Mouse (Mus musculus): ENCODE data around the gene Cfap54.

Gene Cfap54

DNA sequence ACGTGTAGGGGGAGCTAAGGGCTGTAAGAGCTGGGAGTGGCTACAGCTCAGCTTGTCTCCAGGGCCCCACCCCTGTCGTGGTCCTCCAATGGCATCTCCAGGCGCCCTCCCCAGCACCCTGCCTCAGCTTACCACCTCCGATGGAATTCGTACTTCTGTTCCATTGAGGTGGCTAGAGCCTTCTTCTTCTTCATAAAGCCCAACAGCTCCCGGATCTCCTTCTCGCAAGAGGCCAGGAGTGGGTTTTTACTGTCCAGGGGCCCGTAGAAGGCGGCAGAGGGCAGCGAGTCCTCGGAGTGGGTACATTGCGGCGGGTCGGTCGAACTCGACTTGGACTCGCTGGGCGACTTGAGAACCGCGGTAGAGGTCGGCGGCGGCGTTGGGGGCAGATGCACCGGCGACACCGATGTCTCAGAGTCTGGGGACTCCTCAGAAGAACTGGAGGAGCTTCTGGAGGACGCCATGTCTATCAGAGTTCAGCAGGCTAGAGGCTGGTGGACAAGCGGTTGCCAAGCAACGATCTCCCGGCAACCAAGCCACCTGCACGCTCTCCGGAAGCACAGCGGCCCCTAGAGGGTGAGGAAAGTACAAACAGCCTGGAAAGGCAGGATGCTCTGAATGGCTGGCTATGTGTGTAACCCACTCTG lies at the start of gene Cfap54:
Gene Cfap54, minus strand, starts transcription at position 486 of the 647 bp plus-strand sequence.
- DNase-seq: peak; percentile 92

DNA sequence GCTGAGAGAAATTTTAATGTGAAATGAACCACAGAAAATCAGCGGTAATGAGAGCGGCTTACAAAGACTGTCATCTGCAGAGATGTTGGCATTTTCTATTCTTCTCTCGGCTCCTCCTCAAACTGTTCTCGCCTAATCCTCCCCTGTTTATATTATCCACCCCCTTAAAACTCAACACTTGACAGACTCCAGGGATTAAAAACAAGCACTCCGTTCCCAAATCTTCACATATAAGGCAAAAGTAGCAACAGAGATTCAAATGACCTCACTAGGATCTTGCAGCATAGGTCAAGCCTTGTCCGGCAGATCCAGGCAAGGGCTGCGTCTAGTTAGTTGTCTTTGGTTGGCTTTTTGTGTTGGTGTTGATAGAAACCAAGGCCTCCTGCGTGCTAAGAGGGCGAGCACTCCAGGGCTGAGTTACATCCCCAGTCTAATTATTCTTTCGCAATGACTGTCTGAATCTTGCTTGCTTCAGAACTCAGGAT lies 49.1 kb upstream of the Cfap54 start:
- no peak for DNase-seq

DNA sequence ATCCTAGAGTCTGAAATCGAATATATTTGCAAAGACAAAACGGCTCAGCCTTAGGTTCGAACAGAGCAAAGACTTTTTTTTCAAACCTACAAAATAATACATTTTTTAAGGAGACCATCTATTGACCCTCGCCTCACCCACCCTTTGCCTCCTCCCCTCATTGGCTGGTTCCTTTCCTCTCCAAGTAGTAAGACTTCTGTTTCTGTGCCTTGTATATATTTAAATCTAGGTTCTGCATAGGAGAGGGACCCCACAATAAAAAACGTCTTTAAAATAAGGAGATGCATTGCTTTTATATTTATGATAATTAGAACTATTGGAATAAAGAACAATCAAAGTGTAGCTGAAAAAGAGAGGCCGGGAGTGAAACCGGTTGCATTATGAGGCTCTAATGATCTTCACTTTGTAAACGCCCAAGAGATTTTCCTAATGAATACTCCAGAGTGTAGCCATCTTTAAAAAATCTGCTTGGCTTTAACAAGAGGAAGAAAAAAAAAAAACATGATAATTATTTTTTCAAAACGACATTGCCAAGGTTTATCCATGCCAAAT lies 48.6 kb upstream of the Cfap54 start:
- DNase-seq: no peak

DNA sequence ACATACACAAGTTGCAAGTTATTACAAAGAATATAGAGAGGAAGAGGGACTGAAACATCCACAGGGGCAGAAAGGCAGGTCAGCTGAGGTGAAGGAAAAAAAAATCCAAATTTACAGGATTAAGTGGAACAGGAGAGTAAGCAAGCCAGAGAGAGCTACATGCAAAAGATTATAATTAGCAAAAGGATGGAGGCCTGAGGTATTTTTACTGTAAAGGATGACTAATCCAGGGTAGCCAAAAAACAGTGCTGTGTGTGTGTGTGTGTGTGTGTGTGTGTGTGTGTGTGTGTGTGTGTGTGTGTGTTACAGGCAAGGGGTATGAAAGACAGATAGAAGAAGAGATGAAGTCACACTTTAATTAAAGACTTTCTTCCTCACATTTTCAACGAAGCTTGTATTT lies 47.9 kb upstream of the Cfap54 start:
- no peak for DNase-seq

DNA sequence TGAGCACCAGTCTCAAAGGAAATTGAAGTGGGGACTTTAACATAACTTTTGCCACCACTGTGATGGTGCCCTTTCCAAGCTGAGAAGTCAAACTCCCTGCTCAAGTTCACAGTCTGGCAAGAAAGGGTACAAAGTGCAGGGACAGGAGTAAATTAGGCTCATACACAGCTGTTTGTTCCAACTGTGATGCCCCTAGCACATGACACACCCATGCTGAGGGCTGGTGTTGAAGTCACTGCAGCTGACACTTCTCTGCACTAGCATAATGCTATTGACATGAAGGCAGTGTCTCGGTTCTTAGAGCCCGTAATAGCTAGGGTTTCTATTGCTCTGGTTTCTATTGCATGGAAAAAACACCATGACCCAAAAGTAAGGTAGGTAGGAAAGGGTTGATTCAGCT lies 47.1 kb upstream of the Cfap54 start:
- no peak for DNase-seq

DNA sequence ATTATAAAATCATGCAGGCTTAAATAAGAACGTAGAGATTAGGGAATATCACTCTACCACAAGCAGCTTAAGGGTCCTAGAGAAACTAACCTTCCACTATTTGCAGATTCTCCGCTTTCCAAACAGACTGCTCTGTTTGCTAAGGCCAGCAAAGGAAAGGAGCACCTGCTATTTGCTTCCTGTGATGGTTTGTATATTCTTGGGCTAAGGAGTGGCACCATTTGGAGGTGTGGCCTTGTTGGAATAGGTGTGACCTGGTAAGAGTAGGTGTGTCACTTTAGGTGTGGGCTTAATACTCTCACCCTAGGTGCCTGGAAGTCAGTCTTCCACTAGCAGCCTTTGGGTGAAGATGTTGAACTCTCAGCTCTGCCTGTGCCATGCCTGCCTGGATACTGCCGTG lies 44.6 kb upstream of the Cfap54 start:
- DNase-seq: no peak

DNA sequence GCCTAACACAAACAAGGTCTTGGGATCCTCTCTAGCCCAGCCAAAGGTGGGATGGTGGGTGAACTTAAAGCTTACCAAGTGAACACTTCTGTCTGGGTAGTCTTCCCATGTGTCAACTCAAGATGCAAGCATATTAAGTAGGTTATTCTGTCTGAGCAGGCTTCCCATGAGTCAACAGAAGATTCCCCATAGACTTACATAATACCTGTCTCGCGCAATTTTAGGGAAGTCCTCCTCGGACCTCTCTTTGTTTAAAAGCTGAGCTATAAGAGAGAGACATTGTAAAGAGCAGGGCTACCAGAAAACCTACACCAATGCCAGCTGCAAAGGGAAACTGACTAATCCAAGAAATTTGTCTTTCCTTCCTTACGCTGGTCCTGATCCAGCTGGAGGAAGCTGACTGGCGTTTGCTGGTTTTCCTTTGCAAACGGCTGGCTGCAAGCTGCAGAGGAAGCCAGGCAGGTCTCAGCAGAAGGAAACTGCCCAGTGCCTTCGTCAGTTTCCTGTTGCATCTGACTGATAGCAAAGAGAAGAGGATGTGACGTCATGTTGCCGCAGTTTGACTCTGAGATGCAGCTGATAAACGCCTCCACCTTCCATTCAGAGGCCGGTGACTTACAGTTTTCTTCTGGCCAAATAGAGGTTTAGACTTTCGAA lies 42.7 kb upstream of the Cfap54 start:
- peak; percentile 84 for DNase-seq

DNA sequence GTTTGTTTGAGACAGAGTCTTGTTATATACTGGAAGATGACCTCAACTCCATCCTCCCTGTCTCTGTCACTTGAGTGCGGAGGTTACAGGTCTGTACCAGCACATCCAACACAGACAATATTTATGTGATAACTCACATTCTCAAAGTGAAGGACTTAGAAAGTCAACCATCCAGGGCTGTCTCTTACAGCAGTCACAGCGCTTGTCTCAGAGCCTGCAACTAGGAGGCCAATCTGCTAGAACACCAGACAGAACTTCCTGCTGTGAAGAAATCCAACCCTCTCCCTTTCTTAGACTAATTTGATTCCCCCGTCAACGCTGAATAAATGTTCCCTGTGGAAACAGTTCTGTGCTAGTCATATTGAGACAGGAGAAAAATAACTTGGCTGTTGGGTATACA lies 41.9 kb upstream of the Cfap54 start:
- no peak for DNase-seq

DNA sequence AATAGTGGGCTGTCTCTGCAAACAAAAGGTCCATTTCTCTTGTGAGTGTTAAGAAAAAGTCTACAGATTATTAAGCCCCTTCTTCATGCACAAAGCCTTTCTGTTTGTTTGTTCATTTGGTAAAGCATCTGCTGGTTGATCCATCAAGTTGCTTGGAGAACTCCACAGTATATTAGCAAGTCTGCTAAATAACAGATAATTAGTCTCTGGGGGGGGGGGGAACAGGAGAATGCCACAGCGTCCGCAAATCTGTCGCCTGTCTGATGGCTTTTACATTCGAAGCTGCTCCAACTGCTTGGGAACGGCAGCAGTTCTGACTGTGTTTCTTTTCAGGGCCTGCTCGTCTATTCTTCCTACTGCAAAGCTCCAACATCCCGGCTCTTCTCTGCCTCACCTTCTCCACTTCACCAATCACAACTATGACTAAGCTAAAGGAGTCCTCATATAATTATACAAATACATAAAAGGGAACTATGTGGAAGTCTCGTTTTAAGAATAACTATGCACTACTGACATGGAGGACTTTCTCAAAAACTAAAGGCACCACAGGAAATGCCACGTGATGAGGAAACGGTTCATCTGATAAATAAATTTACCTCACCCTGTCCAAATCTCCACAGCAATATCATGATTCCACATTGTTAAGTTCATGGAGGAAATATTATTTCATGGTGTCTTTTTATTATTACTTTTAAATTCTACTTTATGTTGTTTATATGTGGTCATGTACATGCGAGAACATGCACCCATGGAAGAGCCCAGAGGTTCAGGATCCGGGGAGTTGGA lies 41.2 kb upstream of the Cfap54 start:
- DNase-seq: no peak

DNA sequence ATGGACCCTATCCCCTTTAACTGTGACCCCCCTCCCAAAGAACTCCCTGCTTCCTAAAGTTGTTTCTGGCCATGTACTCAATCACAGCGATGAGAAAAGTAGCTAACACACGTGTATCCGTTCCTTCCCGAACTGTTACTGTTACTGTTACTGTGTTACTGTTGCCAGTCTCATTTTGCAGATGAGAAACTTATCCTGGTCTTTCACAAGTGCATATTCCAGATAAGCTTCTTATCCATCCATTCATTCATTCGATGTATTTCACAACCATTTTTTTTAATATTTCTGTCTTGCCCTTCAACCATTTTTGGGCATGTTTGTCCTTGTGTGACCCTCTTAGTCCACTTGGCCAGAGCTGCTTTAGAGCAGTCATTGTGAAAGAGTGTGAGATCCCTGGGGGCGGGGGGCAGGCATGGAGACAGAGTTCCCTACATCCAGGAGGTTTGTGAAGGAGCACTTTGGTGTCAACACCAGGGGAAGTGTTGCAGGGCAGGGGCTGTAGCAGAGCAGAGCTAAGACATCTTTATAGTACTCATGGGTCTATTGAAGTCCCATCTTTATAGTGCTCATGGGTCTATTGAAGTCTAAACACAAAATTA lies 39.9 kb upstream of the Cfap54 start:
- DNase-seq: no peak

DNA sequence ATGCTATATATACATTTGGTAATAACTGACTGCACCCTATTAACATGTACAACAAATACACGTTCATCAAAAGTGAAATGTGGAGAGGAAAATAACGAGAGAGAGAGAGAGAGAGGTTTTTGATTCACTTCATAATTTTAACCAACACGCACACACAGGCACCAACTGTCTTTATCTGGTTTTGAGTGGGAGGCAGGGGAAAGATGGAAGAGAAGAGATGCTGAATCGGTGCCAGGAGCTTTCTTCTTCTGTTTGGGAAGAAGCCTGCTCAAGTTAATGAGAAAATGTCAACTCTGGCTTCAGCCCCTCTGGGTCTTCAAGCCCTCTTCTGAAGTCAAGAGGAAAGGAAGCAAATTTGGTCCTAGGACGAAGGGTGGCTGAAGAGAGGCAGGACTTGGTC lies 38.4 kb upstream of the Cfap54 start:
- no peak for DNase-seq

DNA sequence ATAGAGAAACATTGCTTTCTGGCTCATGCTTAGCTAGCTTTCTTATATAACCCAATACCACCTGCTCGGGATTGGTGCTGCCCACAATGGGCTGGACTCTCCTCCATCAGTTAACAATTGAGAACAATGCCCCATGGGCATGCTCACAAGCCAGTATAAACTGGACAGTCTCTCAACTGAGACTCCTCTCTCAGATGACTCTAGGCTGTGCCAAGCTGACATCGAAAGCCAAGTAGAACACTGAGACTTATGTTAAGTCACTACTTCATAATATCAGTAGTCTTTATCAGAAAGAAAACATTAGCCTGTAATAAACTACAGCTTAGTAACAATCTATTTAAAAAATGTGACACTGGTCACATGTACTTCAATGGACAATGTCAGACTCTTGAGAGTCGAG lies 35.2 kb upstream of the Cfap54 start:
- DNase-seq: no peak

DNA sequence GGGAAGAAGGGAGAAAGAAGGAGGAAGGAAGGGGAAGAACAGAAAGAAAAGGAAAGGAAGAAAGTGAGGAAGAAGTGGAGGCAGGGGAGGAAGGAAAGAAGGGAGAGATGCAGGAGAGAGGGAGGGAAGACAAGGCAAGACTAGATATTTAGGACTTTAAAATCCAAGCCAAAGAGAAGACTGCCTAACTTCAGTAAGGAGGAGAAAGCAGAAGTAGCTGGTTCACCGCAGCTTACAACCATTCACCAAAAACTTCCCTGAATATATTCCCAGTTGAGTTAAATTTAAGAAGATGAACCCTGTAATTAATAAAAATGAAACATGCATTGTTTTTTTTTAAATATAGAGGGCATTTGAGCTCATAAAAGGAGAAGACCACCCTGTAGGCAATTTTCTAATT lies 34.3 kb upstream of the Cfap54 start:
- DNase-seq: no peak

DNA sequence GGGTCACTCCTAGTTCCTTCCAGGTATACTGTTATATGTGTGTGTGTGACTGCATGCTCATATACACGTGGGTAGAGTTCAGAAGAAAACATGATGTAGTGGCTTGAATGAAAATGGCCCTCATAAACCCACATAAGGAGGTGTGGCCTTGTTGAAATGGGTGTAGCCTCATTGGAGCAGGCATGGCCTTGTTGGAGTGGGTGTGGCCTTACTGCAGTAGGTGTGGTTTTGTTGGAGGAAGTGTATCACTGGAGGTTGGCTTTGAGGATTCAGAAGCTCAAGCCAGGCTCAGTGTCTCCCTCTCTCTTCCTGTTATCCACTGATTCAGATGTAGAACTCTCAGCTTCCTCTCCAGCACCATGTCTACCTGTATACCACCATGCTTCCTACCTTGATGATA lies 33.4 kb upstream of the Cfap54 start:
- no peak for DNase-seq

DNA sequence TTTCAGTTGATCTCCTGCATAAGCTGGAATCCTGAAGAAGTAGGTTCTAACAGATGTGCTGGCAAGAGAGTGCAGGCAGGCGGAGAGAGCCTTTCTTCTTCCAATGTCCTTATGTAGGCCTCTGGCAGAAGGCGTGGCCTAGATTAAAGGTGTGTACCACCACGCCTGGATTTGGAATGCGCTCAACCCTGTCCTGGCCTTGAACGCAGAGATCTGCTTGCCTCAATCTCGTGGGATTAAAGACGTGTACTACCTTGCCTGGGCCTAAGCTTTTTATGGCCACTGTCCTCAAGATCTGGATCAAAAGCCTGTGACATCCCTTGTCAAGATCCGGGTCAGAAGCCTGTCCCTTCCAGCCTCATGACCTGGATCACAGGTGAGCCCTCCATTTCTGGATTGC lies 32.5 kb upstream of the Cfap54 start:
- no peak for DNase-seq

DNA sequence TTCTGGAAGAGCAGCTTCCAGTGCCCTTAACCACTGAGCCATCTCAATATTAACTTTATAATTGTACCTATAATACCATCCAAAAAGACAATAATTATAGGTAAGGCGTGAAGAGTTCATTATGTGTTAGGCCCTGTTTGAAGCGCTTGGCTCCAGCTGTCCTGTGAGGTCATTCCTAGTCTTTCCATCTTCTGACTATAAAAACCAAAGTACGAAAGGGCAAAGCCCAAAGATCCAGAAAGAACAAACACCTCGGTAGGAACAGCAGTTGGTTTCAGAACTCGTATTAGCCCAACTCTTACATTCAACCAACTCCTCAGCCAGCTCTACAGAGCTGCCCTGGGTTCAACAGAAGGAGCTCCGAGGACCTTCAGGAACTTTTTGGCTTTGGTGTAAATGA lies 30.6 kb upstream of the Cfap54 start:
- DNase-seq: no peak

DNA sequence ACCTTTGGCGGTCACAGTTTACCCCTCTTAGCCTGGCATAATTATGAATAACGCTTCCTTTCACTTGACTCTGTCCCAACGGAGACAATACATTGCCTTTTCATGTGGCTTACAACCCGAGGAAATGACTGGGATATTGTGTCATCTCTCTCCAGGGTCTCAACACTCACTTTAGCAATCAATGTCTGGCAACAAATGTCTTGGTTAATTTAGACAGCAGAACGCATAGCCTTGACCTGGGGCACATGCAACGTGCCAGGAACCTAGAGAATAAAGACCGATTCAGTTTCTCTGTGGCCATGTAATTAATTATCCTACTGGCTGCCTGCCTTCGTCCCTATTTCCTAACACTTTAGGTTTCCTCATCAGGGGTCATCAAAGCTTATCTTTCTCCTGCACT lies 30.0 kb upstream of the Cfap54 start:
- DNase-seq: no peak

DNA sequence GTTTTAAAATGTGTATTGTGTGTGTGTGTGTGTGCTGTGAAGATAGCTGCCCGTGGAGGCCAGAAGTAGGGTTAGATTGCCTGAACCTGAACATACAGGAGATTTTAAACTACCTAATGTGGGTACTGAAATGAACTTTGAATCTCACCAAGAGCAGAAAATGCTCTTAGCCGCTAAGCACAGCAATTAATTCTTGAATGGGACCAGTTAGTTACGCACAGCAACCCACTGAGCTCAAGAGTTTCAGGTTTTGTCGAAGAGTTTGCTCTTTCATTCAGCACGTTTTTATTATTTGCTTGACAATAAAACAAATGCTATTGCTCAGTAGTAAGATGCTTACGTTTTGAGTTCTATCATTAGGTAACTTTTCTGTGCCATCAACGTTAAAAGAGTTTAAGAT lies 23.9 kb upstream of the Cfap54 start:
- no peak for DNase-seq

DNA sequence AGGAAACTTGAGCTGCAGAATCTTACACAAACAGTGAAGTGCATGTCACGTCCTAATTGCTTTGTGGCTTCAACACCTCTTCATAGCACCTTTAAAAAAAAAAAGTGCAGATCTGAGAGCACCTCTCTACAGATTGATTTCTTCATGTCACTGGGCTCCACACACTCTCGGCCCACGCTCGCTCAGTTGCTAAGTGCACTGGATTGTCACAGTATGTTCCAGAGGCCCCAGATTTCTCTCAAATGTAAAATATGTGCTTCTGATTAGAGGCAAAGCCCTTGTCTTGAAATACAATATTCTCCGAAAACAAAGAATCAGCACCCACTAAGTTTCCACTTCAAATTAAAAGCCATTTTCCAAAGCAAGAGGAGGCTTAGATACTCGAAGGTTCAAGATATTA lies 22.9 kb upstream of the Cfap54 start:
- no peak for DNase-seq

DNA sequence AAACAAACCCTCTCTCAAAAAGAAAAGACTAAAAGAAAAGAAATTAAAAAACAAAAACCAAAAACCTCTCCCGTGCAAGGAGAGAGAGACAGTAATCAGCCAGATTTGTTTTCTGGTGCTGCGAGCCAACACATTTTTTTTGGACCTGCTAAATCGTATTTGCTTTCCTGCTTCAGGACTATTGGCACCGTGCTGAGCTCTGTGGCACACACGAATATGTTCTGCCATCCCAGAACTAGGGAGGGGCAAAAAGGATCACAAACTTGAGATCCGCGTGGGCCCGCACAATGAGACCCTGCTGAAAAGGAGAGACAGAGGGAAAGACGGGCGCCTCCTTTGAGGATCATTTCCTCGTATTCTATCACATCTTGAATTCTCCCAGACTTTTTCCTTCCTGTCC lies 22.3 kb upstream of the Cfap54 start:
- no peak for DNase-seq

DNA sequence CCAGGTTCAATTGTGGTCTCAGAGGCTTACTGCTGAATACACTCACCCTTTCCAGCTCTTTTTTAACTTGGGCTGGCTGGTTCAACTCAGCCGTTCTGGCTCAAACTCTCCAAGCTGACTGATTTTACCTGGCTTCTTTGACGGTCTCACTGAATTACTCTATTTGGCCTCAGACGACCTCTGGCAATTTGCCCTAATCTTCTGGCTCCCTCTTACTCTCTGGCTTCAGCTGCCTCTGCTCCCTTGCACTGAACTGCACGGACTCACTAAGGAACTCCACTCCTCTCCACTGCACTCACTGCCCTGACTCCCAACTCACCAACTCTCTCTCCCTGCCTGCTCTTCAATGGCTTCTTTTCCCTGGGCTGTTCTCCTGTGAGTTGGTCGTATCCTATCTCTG lies 20.9 kb upstream of the Cfap54 start:
- no peak for DNase-seq

DNA sequence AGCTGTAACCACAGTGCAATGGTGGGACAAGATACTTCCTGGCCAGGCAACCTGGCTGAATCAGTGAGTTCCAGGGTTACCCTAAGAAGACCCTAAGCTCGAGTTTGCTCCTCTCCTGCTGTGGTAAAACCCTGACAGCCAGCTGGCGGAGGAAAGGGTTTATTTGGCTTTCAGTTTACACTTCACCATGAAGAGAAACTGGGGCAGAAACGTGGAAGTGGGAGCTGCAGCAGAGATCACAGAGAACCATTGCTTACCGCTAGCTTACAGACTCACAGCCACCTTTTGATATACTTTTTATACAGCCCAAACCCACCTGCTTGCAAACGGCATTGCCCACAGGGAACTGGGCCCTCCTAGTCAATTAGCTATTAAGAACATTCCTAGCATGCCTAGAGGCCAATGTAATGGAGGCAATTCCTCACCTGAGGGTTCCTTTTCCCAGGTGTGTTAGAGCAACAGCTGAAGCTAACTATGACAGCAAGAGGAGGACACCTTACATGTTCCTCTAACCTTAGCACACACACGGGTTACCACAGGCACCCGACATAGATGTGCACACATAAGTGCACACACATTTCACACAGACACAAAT lies 16.9 kb upstream of the Cfap54 start:
- DNase-seq: no peak

DNA sequence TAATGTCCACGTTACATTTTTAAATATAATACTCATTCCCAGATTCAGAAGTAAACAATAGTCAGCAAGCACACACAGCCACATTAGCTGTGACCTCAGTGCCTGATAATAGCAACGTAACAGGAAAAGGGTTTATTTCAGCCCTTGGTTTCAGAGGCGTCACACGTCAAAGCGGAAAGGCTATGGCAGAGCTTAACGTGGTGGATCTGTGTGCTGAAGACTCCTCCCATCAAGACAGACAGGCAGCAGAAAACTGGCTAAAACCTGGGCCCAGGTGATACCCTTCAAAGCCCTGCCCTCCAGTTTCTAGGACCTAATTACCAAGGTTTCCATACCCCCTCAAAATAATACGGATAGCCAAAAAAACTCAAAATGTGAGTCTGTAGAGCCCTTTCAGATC lies 16.0 kb upstream of the Cfap54 start:
- DNase-seq: no peak
